Mouse (Mus musculus) B cell, adult 67 days (primary cell): ENCODE measurements around the gene Mettl18. TPM values are rescaled to one million over a fixed set of nuclear protein-coding genes. Genes with fewer than 3 reads are reported as not detected.

Experiments used
- total RNA-seq, 2 experiments: library from RNA; stranded (reverse); gene quantifications; 4 replicates each; pipeline ENCODE4 v1.2.4; 2023

Mettl18 gene
- 10 to 100 TPM in 1 of 2 experiments, 1 to 10 TPM in 1; 6.2 to 10.4 TPM for total RNA-seq

DNA sequence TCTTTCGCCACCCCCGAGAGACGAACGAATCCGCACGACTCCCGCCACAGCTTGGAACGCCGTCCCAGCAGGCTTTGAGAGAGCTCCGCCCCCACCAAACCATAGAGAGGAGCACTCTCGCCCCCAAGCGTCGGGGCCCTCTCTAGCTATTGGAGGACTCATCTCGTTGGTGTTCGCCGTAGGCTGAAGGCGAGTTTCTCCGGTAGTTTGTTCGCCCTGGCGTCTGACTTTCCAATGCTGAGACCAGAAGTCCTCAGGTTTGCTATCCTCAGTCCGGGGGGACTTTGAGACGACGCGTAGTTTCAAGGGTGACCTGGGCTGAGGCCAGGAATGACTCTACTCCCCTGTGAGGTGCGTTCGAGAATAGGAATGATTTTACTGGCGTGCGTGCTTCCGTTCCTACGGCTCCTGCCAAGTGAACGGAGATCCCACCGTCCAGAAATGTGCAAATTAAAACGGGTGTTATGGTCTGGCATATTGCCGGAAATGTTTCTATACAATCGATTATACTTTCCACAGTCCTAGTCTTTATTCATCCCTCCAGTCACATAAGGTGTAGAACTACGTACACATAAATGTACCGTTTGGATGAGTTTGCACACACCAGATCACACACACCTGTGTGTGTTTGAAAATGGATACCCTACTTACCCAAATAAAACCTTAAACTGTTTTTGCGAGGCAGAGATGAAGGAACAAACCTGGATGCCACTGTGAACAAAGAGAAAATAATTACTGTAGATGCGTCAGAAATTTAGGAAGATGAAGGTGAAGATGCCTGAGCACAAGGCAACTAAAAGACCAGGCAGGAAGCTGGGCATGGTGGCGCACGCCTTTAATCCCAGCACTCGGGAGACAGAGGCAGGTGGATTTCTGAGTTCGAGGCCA is at the start of gene Mettl18, which contains the start of gene BC055324:
Gene Mettl18, plus strand, starts transcription at position 169 of the 888 bp plus-strand sequence.
Gene BC055324, minus strand, starts transcription at position 76 of the 888 bp plus-strand sequence.

Other genes starting within 250 kb of the Mettl18 start
- gene Kifap3, start 215.3 kb upstream of the Mettl18 start, total RNA-seq: 1 to 10 TPM; 3.0 to 3.2 TPM
- 10 to 100 TPM; 37.7 to 45.7 TPM for gene Scyl3, start 65.8 kb upstream of the Mettl18 start, total RNA-seq
- 10 to 100 TPM in 1 of 2 experiments, 1 to 10 TPM in 1; 9.4 to 10.4 TPM for gene BC055324, start 93 bp upstream of the Mettl18 start, total RNA-seq
- not detected for gene Sele, start 53.3 kb downstream of the Mettl18 start, total RNA-seq
- 100 to 1,000 TPM; 589 to 666 TPM for gene Sell, start 67.1 kb downstream of the Mettl18 start, total RNA-seq
- 1 to 10 TPM in 1 of 2 experiments, under 1 TPM in 1; 0.81 to 1.8 TPM for gene Selp, start 120.4 kb downstream of the Mettl18 start, total RNA-seq
- under 1 TPM; 0.39 to 0.61 TPM for gene F5, start 156.9 kb downstream of the Mettl18 start, total RNA-seq